Mouse (Mus musculus): ENCODE data around the gene Slc28a3. TPM values are rescaled to one million over a fixed set of nuclear protein-coding genes. Genes with fewer than 3 reads are reported as not detected.

Slc28a3 gene
- polyA plus RNA-seq, 1 experiment from 2014 or later = not detected

GRCm38 (mm10) chr13:58593129-58593528, 17.5 kb downstream of the Slc28a3 start:
- Histone ChIP-seq H3K27ac (no peak overlapping the region), H3K79me2 (ENCODE audit: inconsistent target) (no peaks in the 10 kb centered on the region), H3K4me3 (ENCODE audit: inconsistent target) (no peak overlapping the region), H3K36me3 (ENCODE audit: inconsistent target) (no peaks in the 10 kb centered on the region)
- 20% methylated on average over 7 of the region's 7 CpGs for WGBS (ENCODE audit: missing documents)

DNA sequence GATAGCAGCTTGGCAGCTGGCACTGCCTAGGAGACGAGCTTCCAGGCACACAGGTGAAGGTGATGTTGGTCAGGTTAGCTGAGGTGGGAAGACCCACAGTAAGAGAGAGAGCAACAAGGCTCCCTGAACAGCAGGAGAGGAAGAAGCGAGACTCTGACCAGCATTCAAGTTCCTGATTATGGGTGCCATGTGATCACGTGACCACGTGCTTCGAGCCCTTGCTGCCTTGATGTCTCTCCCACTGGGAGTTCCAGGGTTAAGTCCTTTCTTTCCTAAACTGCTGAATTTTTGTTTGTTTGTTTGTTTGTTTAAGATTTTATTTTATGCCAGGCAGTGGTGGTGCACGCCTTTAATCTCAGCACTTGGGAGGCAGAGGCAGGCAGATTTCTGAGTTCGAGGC, 18.8 kb downstream of the Slc28a3 start:
- Histone ChIP-seq H3K27ac (no peak overlapping the region), H3K79me2 (ENCODE audit: inconsistent target) (no peaks in the 10 kb centered on the region), H3K4me3 (ENCODE audit: inconsistent target) (no peak overlapping the region), H3K36me3 (ENCODE audit: inconsistent target) (no peaks in the 10 kb centered on the region)
- 64% methylated on average over 7 of the region's 7 CpGs for WGBS (ENCODE audit: missing documents)

DNA sequence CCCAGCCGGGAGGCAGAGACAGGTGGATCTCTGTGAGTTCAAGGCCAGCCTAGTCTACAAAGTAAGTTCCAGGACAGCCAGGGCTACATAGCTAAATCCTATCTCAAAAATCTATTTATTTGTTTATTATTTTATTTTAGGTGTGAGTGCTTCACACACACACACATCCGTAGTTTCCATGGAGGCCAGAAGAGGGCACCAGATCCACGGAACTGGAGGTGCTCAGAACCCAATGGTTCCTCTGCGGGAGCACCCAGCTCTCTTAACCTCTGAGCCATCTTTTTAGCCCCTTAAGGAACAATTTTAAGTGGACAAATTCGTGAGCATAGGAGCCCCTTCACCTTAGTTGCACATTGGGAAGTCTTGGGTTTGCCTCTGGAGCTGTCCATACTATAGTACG, 20.0 kb downstream of the Slc28a3 start:
- Histone ChIP-seq H3K36me3 (ENCODE audit: inconsistent target) (no peaks in the 10 kb centered on the region), H3K79me2 (ENCODE audit: inconsistent target) (no peaks in the 10 kb centered on the region), H3K4me3 (ENCODE audit: inconsistent target) (no peak overlapping the region), H3K27ac (no peak overlapping the region)
- WGBS (ENCODE audit: missing documents) = 42% methylated on average over 6 of the region's 6 CpGs

- H3K27ac ChIP-seq = no peak overlapping the region
- no peaks in the 10 kb centered on the region for H3K79me2 ChIP-seq (ENCODE audit: inconsistent target)
- H3K36me3 ChIP-seq (ENCODE audit: inconsistent target) = no peaks in the 10 kb centered on the region
- WGBS (ENCODE audit: missing documents) = 3% methylated on average over 9 of the region's 9 CpGs
- no peak overlapping the region for H3K4me3 ChIP-seq (ENCODE audit: inconsistent target)
Measured at GRCm38 (mm10) chr13:58589517-58589858, 21.2 kb downstream of the Slc28a3 start.

GRCm38 (mm10) chr13:58588655-58589516, 21.8 kb downstream of the Slc28a3 start:
- WGBS (ENCODE audit: missing documents) = 66% methylated on average over 15 of the region's 15 CpGs
- H3K4me3 ChIP-seq (ENCODE audit: inconsistent target) = no peak overlapping the region
- no peaks in the 10 kb centered on the region for H3K79me2 ChIP-seq (ENCODE audit: inconsistent target)
- H3K27ac ChIP-seq = no peak overlapping the region
- H3K36me3 ChIP-seq (ENCODE audit: inconsistent target) = no peaks in the 10 kb centered on the region

DNA sequence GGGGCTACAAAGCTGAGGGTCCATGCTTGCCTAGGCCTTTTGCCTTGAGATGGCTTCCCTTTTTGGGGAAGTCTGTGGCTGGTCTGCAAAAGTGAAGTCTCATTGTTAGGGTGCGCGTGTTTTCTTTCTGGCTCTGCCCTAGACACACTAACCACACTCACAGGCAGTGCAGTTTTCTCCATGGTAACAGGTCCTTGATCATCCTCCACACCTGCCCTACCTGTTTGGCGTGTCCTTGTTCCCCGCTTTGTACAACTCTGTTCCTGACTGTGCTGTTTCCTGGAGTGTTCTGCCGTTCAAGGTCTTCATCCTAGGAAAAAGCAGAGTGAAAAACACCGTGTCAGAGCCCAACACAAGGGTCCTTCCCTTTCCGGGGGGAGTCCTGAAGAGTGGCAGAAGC, 22.7 kb downstream of the Slc28a3 start:
- no peaks in the 10 kb centered on the region for H3K79me2 ChIP-seq (ENCODE audit: inconsistent target)
- no peaks in the 10 kb centered on the region for H3K36me3 ChIP-seq (ENCODE audit: inconsistent target)
- H3K27ac ChIP-seq = no peak overlapping the region
- no peak overlapping the region for H3K4me3 ChIP-seq (ENCODE audit: inconsistent target)
- 78% methylated on average over 7 of the region's 7 CpGs for WGBS (ENCODE audit: missing documents)

DNA sequence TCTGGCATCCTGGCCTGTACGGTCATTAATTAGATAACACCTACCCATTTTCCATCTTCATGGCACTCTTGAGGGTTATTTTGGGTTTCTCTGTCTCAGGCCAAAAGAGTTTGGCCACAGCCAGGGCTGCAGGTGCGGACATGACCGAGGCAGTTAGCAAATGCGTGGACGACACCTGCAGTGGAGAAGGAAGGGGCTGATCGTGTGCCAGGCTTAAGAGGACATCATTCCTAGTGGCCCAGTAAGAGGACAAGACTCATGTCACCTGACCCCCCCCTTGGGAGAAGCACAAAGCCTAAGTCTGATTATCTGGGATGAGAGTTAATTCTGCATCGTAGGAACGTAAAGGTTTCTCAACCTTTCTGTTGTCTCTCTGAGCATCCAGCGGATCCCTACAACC, 44.5 kb downstream of the Slc28a3 start:
- no peak overlapping the region for H3K27ac ChIP-seq
- H3K4me3 ChIP-seq (ENCODE audit: inconsistent target) = no peak overlapping the region
- 97% methylated on average over 8 of the region's 9 CpGs for WGBS (ENCODE audit: missing documents)
- H3K36me3 ChIP-seq (ENCODE audit: inconsistent target) = no peaks in the 10 kb centered on the region
- H3K79me2 ChIP-seq (ENCODE audit: inconsistent target) = no peaks in the 10 kb centered on the region

- WGBS (ENCODE audit: missing documents) = 86% methylated on average over 15 of the region's 15 CpGs
- no peak overlapping the region for H3K4me3 ChIP-seq (ENCODE audit: inconsistent target)
Measured at GRCm38 (mm10) chr13:58560497-58561138, 50.1 kb downstream of the Slc28a3 start.

DNA sequence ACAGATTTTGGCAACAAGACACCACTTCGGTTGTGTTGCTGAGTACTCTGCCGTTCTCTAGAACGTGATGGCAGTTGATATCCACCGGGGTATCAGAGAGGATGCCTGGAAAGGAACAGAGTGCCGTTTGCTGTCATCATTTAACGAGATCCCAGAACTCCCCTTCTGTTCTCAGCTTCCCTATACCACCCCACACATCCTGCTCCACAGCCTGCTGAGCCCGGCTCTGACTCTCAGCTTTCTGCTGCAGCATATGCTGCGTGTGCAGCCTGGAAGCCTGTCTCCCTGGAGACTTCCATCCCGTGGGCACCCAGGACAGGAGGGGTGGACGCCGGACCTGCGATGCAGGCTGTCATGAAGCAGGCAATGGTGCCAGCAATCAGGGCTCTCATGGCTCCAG, 52.5 kb downstream of the Slc28a3 start:
- H3K27ac ChIP-seq = no peak overlapping the region
- no peaks in the 10 kb centered on the region for H3K36me3 ChIP-seq (ENCODE audit: inconsistent target)
- H3K4me3 ChIP-seq (ENCODE audit: inconsistent target) = no peak overlapping the region
- 85% methylated on average over 12 of the region's 12 CpGs for WGBS (ENCODE audit: missing documents)
- no peaks in the 10 kb centered on the region for H3K79me2 ChIP-seq (ENCODE audit: inconsistent target)

More at GRCm38 (mm10) chr13:58560497-58561138, 50.1 kb downstream of the Slc28a3 start:
- Histone ChIP-seq H3K27ac (no peak overlapping the region), H3K36me3 (ENCODE audit: inconsistent target) (no peaks in the 10 kb centered on the region), H3K79me2 (ENCODE audit: inconsistent target) (no peaks in the 10 kb centered on the region)

GRCm38 (mm10) chr13:58556018-58556417, 54.7 kb downstream of the Slc28a3 start:
- WGBS (ENCODE audit: missing documents) = 100% methylated on average over 1 of the region's 1 CpGs
- Histone ChIP-seq H3K79me2 (ENCODE audit: inconsistent target) (no peaks in the 10 kb centered on the region), H3K4me3 (ENCODE audit: inconsistent target) (no peak overlapping the region), H3K27ac (no peak overlapping the region), H3K36me3 (ENCODE audit: inconsistent target) (no peaks in the 10 kb centered on the region)

DNA sequence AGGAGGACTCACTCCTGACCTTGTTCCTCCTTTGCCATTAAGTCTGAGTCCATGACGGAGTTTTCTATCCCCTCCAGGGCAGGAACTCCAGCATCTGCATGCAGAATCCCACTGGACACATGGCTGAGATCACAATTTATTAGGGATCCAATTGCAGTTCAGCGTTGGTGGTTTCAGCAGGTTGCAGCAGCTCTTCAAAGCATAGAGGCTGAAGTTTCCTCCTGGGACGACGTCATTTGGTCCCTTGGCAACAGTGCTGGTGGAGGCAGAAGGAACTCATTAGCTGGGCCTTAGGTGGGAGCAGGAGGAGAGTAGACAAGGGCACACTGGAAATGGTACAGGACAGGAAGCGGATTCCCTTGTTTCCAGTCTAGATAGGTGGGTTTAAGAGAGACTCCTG, 55.1 kb downstream of the Slc28a3 start:
- 76% methylated on average over 5 of the region's 5 CpGs for WGBS (ENCODE audit: missing documents)

DNA sequence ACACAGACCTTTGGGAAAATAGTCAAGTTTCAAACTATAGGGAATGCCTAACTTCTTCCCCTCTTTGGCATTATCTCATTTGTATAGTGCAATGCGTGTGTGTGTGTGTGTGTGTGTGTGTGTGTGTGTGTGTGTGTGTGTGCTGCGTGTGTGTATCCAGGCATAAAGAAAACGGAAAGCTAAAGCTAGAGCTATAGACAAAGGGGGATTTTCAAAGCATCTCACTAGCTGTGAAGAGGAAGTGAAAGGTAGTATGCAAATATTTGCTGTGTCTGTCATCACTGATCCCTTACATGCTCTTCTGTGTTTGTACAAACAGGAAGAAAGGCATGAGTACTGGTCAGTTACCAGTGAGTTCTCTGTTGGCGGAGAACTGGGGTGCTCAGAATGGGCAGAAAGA, 58.8 kb downstream of the Slc28a3 start:
- Histone ChIP-seq H3K79me2 (ENCODE audit: inconsistent target) (no peaks in the 10 kb centered on the region), H3K4me3 (ENCODE audit: inconsistent target) (no peak overlapping the region), H3K36me3 (ENCODE audit: inconsistent target) (no peaks in the 10 kb centered on the region), H3K27ac (no peak overlapping the region)
- 48% methylated on average over 2 of the region's 4 CpGs for WGBS (ENCODE audit: missing documents)

More for the DNA sequence above, 55.1 kb downstream of the Slc28a3 start:
- Histone ChIP-seq H3K79me2 (ENCODE audit: inconsistent target) (no peaks in the 10 kb centered on the region), H3K27ac (no peak overlapping the region), H3K36me3 (ENCODE audit: inconsistent target) (no peaks in the 10 kb centered on the region), H3K4me3 (ENCODE audit: inconsistent target) (no peak overlapping the region)

GRCm38 (mm10) chr13:58547570-58547969, 63.1 kb downstream of the Slc28a3 start:
- Histone ChIP-seq H3K27ac (no peak overlapping the region), H3K79me2 (ENCODE audit: inconsistent target) (no peaks in the 10 kb centered on the region), H3K4me3 (ENCODE audit: inconsistent target) (no peak overlapping the region), H3K36me3 (ENCODE audit: inconsistent target) (no peaks in the 10 kb centered on the region)
- WGBS (ENCODE audit: missing documents) = 71% methylated on average over 7 of the region's 7 CpGs

DNA sequence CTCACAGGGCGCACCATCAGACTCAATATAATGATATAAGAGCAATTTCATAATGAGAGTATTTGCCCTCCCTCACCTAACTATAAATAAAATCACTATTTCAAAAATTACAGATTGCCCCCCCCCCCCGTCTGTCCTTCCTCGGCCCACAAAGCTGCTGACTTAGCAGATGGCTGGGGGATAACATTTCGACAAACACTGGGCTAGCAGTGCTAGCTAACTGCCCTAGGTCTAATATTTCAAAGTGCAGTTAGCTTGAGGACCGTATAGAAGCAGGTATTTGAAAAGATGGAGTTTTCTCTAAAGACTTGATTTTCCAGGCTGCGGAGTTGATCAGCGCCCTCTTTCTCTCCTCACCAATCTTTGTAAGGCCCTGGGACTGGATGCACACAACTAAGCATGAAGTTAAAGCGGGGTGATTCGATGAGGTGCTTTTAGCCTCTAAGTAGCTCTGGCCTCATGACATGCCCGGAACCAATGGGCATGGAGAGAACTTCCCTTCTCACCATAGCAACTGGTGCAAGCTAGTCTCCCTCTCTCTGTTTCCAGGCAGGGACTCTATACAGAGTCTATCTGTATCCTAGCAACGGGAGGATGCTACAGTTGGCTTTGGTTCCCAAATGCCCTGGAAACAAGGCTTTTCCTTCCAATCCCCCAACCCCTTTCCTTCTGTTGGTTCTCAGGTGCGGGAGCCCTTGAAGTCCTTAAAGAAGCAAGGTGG, 66.8 kb downstream of the Slc28a3 start:
- H3K79me2 ChIP-seq (ENCODE audit: inconsistent target) = no peaks in the 10 kb centered on the region
- 71% methylated on average over 12 of the region's 12 CpGs for WGBS (ENCODE audit: missing documents)

GRCm38 (mm10) chr13:58543066-58543465, 67.6 kb downstream of the Slc28a3 start:
- no peaks in the 10 kb centered on the region for H3K79me2 ChIP-seq (ENCODE audit: inconsistent target)
- no peaks in the 10 kb centered on the region for H3K36me3 ChIP-seq (ENCODE audit: inconsistent target)
- no peak overlapping the region for H3K27ac ChIP-seq
- 40% methylated on average over 7 of the region's 7 CpGs for WGBS (ENCODE audit: missing documents)
- no peak overlapping the region for H3K4me3 ChIP-seq (ENCODE audit: inconsistent target)

More for the DNA sequence above, 66.8 kb downstream of the Slc28a3 start:
- Histone ChIP-seq H3K4me3 (ENCODE audit: inconsistent target) (no peak overlapping the region), H3K27ac (no peak overlapping the region), H3K36me3 (ENCODE audit: inconsistent target) (no peaks in the 10 kb centered on the region)

Data from macrophage (primary cell).